Mouse (Mus musculus) cerebellum, adult 2 months (tissue): ENCODE measurements around the gene Pias1.

Source experiments
- CTCF ChIP-seq: fragments of 200-500 bp; IDR thresholded peaks from 2 replicates; pipeline ENCODE4 v1.5.1; 2011; ENCODE audit warnings: low read depth, mild to moderate bottlenecking, control low read depth, low read length, moderate library complexity, borderline replicate concordance; ENCODE audit not compliant: insufficient read depth
- POLR2A ChIP-seq: fragments of 200-500 bp; IDR thresholded peaks from 2 replicates; pipeline ENCODE4 v1.6.1; 2011; ENCODE audit warnings: low read length, control low read depth, borderline replicate concordance; ENCODE audit not compliant: insufficient read depth

- no peak for TF ChIP-seq CTCF
- TF ChIP-seq POLR2A = no peak
Measured at GRCm38 (mm10) chr9:62952713-62953112, 35.0 kb downstream of the Pias1 start.
